Mouse (Mus musculus) liver, embryonic 14.5 days (tissue): Measurements from ENCODE around the gene Zdhhc22. TPM values are rescaled to one million over a fixed set of nuclear protein-coding genes. Genes with fewer than 3 reads are reported as not detected.

Experiments used
- ATAC-seq: fragments of 200-750 bp; cut with Nextera tagmentation; 2 replicates; pipeline ENCODE4 v1.8.0; 2017; ENCODE audit warnings: moderate number of reproducible peaks, mild to moderate bottlenecking, moderate library complexity; ENCODE audit not compliant: insufficient read depth
- DNase-seq, 3 experiments: peaks; one replicate each; pipeline ENCODE4 v3.0.0-alpha.2; 2012 to 2013; ENCODE audit warnings: low read depth in 3 of 3, low spot score in 3 of 3
- H3K27ac ChIP-seq: fragments of 300-500 bp; sonication (generic); 2 replicates; pipeline ENCODE4 v1.5.1; 2014; ENCODE audit warnings: moderate library complexity, mild to moderate bottlenecking, control low read depth, inconsistent platforms
- H3K27me3 ChIP-seq: fragments of 300-500 bp; sonication (generic); 2 replicates; pipeline ENCODE4 v1.6.1; 2014; ENCODE audit warnings: mild to moderate bottlenecking, low read length, moderate library complexity; ENCODE audit not compliant: control insufficient read depth, insufficient read depth
- H3K36me3 ChIP-seq: fragments of 300-500 bp; sonication (generic); replicated peaks from 2 replicates; pipeline ENCODE4 v1.6.1; 2014; ENCODE audit warnings: low read depth; ENCODE audit not compliant: control insufficient read depth, insufficient read depth
- H3K4me1 ChIP-seq, 2 experiments: fragments of 200-500 bp in 1 of 2; fragments of 300-500 bp in 1 of 2; sonication (generic) in 1 of 2; replicated peaks; 2 replicates each; pipeline ENCODE4 v1.6.1; 2012 to 2014; ENCODE audit warnings: antibody characterized with exemption in 1 of 2, inconsistent platforms in 1 of 2, low read length in 1 of 2; ENCODE audit not compliant: control insufficient read depth in 2 of 2, insufficient read depth in 2 of 2
- H3K4me2 ChIP-seq: fragments of 300-500 bp; sonication (generic); 2 replicates; pipeline ENCODE4 v1.6.1; 2014; ENCODE audit warnings: low read depth, mild to moderate bottlenecking, control low read depth, moderate library complexity
- H3K4me3 ChIP-seq, 2 experiments: fragments of 200-500 bp in 1 of 2; fragments of 300-500 bp in 1 of 2; sonication (generic) in 1 of 2; 2 replicates each; pipeline ENCODE4 v1.5.1; 2012 to 2014; ENCODE audit warnings: low read depth in 2 of 2, low read length in 2 of 2, mild to moderate bottlenecking in 2 of 2, control low read depth in 1 of 2, inconsistent platforms in 1 of 2, moderate library complexity in 1 of 2; ENCODE audit not compliant: insufficient read depth in 1 of 2
- H3K9ac ChIP-seq: fragments of 300-500 bp; sonication (generic); replicated peaks from 2 replicates; pipeline ENCODE4 v1.6.1; 2014; ENCODE audit warnings: mild to moderate bottlenecking, control low read depth, moderate library complexity
- H3K9me3 ChIP-seq: fragments of 300-500 bp; sonication (generic); 2 replicates; pipeline ENCODE4 v1.6.1; 2016; ENCODE audit warnings: low read length, mixed read lengths; ENCODE audit not compliant: control insufficient read depth
- CTCF ChIP-seq: IDR thresholded peaks from 2 replicates; pipeline ENCODE4 v1.5.1; 2016; ENCODE audit warnings: antibody characterized with exemption, low read depth, control low read depth
- EP300 ChIP-seq: IDR thresholded peaks from 2 replicates; pipeline ENCODE4 v1.6.1; 2016; ENCODE audit warnings: antibody characterized with exemption, low read depth
- WGBS: fragments of 180-500 bp; shearing (Covaris S2); extraction: QIAGEN DNeasy Blood & Tissue Kit; methylation state at CpG from one replicate; pipeline ENCODE4 v1.1.7; 2014; ENCODE audit not compliant: insufficient replicate concordance; 5-methylcytosine and 5-hydroxymethylcytosine counted together
- microRNA-seq: library from miRNA; unstranded; fragments of <30 nt; microRNA quantifications from one replicate; pipeline ENCODE4, GENCODE M21; 2016
- polyA plus RNA-seq, 2 experiments: library from polyadenylated mRNA; depleted of rRNA in 1 of 2; stranded (reverse) in 1 of 2; unstranded in 1 of 2; fragments of >200 nt; fragmentation: Nextera tagmentation in 1 of 2; extraction: Ambion mirVana in 1 of 2; gene quantifications; 2 replicates each; pipeline versions ENCODE4 v1.2.1 to v1.2.3; 2012 to 2014

Gene Zdhhc22
- polyA plus RNA-seq, 2 experiments: not detected

GRCm38 (mm10) chr12:86930934-86931729, 59.1 kb downstream of the Zdhhc22 start:
- H3K27ac ChIP-seq: no peak overlapping the region
- no peak for TF ChIP-seq EP300
- TF ChIP-seq CTCF: no peak
- ATAC-seq (no peak), DNase-seq (no peak)
- no peaks in the 10 kb centered on the region for H3K27me3 ChIP-seq
- H3K9ac ChIP-seq: no peak overlapping the region
- H3K4me2 ChIP-seq: no peak overlapping the region
- peaks cover 4% of the 10 kb centered on the region for H3K9me3 ChIP-seq
- 53% methylated on average over 6 of the region's 6 CpGs for WGBS
- H3K36me3 ChIP-seq: no peaks in the 10 kb centered on the region
- H3K4me1 ChIP-seq: no peaks in the 10 kb centered on the region
- H3K4me3 ChIP-seq: no peak overlapping the region

Small RNA genes lying within 50 kb of the gene (microRNA-seq; reads per million reads assigned to microRNA genes)
- not detected for gene Gm25847

Other genes starting within 250 kb of the Zdhhc22 start
- gene Irf2bpl, start 105.6 kb downstream of the Zdhhc22 start, polyA plus RNA-seq (2012; rRNA removed): 1.4 and 1.5 TPM in 2 replicates
- 1.4 and 1.5 TPM in 2 replicates for gene Irf2bpl, start 105.6 kb downstream of the Zdhhc22 start, polyA plus RNA-seq (2014; fragmentation: Nextera tagmentation; extraction: Ambion mirVana)
- gene Cipc, start 43.4 kb downstream of the Zdhhc22 start, polyA plus RNA-seq (2012; rRNA removed): 7.5 and 8.8 TPM in 2 replicates
- 10.0 and 10.7 TPM in 2 replicates for gene Cipc, start 43.4 kb downstream of the Zdhhc22 start, polyA plus RNA-seq (2014; fragmentation: Nextera tagmentation; extraction: Ambion mirVana)
- 0.02 TPM in 1 of 2 replicates, not detected in the other for gene Tmem63c, start 30.9 kb upstream of the Zdhhc22 start, polyA plus RNA-seq (2012; rRNA removed)
- not detected in 2 replicates for gene Tmem63c, start 30.9 kb upstream of the Zdhhc22 start, polyA plus RNA-seq (2014; fragmentation: Nextera tagmentation; extraction: Ambion mirVana)
- gene Ngb, start 112.1 kb upstream of the Zdhhc22 start, polyA plus RNA-seq (2012; rRNA removed): 0.04 TPM in 1 of 2 replicates, not detected in the other
- 0.11 TPM in 1 of 2 replicates, not detected in the other for gene Ngb, start 112.1 kb upstream of the Zdhhc22 start, polyA plus RNA-seq (2014; fragmentation: Nextera tagmentation; extraction: Ambion mirVana)
- 94.8 and 115 TPM in 2 replicates for gene Gstz1, start 156.7 kb upstream of the Zdhhc22 start, polyA plus RNA-seq (2012; rRNA removed)
- gene Gstz1, start 156.7 kb upstream of the Zdhhc22 start, polyA plus RNA-seq (2014; fragmentation: Nextera tagmentation; extraction: Ambion mirVana): 91.0 and 101 TPM in 2 replicates
- gene Pomt2, start 157.5 kb upstream of the Zdhhc22 start, polyA plus RNA-seq (2012; rRNA removed): 2.6 and 2.8 TPM in 2 replicates
- 3.9 and 4.9 TPM in 2 replicates for gene Pomt2, start 157.5 kb upstream of the Zdhhc22 start, polyA plus RNA-seq (2014; fragmentation: Nextera tagmentation; extraction: Ambion mirVana)
- 0.03 and 0.21 TPM in 2 replicates for gene Samd15, start 209.3 kb upstream of the Zdhhc22 start, polyA plus RNA-seq (2012; rRNA removed)
- gene Samd15, start 209.3 kb upstream of the Zdhhc22 start, polyA plus RNA-seq (2014; fragmentation: Nextera tagmentation; extraction: Ambion mirVana): 7.6 and 8.2 TPM in 2 replicates
- 0.62 and 0.80 TPM in 2 replicates for gene Tmed8, start 210.0 kb upstream of the Zdhhc22 start, polyA plus RNA-seq (2012; rRNA removed)
- 0.50 and 0.99 TPM in 2 replicates for gene Tmed8, start 210.0 kb upstream of the Zdhhc22 start, polyA plus RNA-seq (2014; fragmentation: Nextera tagmentation; extraction: Ambion mirVana)
- 0.16 and 0.26 TPM in 2 replicates for gene Noxred1, start 248.3 kb upstream of the Zdhhc22 start, polyA plus RNA-seq (2012; rRNA removed)
- gene Noxred1, start 248.3 kb upstream of the Zdhhc22 start, polyA plus RNA-seq (2014; fragmentation: Nextera tagmentation; extraction: Ambion mirVana): 0.28 TPM in 1 of 2 replicates, not detected in the other